Mouse (Mus musculus) embryonic stem cell, embryonic (primary cell): Measurements from ENCODE around the gene Sema4c.

Source experiments
- CTCF ChIA-PET, 4 experiments: fragments of 300-600 bp in 2 of 4; fragments of 350-600 bp in 2 of 4; sonication (Branson Sonifier 250); formaldehyde crosslinking; loops; one replicate each; lab custom pipeline; 2022; ENCODE audit warnings: inconsistent platforms in 2 of 4; lab: Charles Lee
- POLR2A ChIA-PET, 4 experiments: fragments of 300-600 bp in 2 of 4; fragments of 350-600 bp in 2 of 4; sonication (Branson Sonifier 250); formaldehyde crosslinking; loops; one replicate each; lab custom pipeline; 2022; ENCODE audit warnings: antibody characterized with exemption in 4 of 4, inconsistent platforms in 1 of 4; lab: Charles Lee

Gene Sema4c

DNA sequence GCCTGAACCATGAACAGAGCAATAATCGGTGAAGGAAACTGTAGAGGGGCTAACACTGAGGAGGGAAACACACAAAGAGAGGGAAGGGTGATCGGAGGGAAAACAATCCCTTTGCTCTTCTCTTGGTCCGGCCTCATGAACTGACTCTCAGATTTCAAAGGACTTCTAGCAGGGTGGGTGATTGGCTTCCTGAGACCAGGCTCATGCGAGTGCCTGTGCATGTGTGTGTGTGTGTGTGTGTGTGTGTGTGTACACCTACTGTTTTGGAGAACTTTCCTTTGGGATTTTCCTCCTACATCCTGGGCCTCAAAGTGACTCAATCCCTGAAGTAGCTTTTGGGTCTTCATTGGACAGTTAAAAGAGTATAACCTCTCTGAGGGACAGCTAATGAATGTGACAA is 28.1 kb upstream of the Sema4c start:
- ChIA-PET POLR2A (interaction anchor here in 2 of 4 experiments (0.9 to 4.0 kb wide), 3 partner anchors 16 to 43 kb away, joined by 4 to 10 read pairs (median 4); no protein-coding TSS in a partner anchor), CTCF (interaction anchor here in 1 of 4 experiments (0.5 kb wide), 1 partner anchor 32 kb away, joined by 3 read pairs; no protein-coding TSS in a partner anchor)

DNA sequence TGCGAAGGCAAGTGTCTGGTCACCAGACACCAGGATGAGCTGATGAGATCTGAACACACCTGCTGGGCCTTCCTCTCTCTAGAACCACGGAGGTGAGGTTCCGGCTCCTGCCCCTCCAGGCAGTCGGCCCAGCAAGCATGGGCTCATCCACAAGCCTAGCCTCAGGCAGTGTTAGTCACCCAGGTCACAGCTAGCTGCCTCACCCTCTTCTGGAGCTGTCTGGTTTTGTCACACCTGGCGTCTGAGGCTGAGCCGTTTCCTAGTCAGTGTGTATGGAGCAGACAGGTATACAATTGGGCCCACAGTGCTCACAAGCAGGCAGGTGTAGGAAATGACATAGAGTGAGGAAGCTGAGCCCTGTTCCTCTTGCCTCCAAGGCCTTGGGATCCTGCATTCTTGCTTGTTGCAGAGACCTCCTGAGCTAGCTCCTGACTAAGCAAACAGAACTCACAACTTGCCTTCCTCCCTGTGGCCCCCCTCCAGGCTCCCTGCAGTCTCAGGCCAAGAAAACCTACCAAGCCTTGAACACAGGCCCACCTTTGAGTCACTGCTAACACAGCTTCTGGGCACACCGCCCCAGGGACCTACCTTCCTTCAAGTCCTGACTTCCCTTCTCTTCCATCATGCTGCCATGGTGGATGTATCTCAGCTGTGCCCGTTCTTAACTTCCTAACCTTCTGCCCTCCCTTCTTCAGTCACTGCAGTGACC is 25.4 kb upstream of the Sema4c start:
- ChIA-PET CTCF (interaction anchor here in 3 of 4 experiments (0.7 to 2.1 kb wide), 5 partner anchors 32 to 163 kb away, joined by 3 to 6 read pairs (median 4); partner anchors contain the start of gene Ankrd39 (in 2 of the 3)), POLR2A (interaction anchor here in 3 of 4 experiments (0.6 to 3.3 kb wide), 19 partner anchors 9 to 368 kb away, joined by 3 to 10 read pairs (median 3); partner anchors contain the start of genes Ankrd39 (in 1 of the 3) and Sema4c (in 1 of the 3))

DNA sequence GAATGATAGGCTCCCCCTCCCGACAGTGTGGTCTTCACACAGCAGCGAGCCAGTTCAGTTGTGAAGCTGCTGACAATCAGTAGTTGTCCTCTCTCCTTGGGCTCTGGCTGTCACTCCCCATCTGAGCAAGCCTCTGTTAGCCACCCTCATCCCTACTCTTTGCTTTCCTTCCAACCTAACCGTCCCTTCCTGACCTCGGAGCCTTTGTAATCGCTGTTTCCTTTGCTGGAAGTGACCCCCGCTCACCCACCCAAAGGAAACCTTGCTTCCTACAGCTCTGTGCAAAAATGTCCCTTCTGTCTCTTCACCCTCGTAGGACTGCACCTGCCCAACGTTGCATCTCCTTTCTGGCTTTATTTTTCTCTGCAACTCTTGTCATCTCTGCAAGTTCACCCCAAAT is 24.1 kb upstream of the Sema4c start:
- CTCF ChIA-PET, result no interaction called here
- POLR2A ChIA-PET, result interaction anchor here in 2 of 4 experiments (2.7 to 3.3 kb wide), 2 partner anchors 13 kb away, joined by 10 to 18 read pairs; no protein-coding TSS in a partner anchor

DNA sequence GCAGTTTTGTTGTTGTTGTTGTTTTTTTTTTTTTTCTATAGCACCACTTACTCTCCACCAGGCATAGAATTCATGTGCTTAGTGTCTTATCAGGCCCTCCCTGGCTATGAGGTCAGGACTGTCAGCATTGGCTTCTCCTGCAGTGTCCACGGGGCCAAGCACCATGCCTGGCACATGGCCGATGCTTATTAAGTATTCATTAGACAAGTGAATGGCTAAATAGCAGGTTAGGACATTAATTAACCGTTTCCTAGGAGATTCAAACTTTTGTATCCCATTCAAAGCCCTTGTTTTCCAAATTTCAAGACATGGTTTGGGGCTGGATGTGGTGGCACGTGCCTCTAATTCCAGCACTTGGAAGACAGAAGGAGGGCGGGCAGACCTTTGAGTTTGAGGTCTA is 23.1 kb upstream of the Sema4c start:
- ChIA-PET POLR2A (interaction anchor here in 2 of 4 experiments (0.6 to 3.3 kb wide), 5 partner anchors 12 to 72 kb away, joined by 3 to 18 read pairs (median 8); partner anchors contain the start of gene Sema4c (in 1 of the 2)), CTCF (interaction anchor here in 1 of 4 experiments (1.3 kb wide), 1 partner anchor 34 kb away, joined by 4 read pairs; the partner anchor contains the start of gene Ankrd39)

DNA sequence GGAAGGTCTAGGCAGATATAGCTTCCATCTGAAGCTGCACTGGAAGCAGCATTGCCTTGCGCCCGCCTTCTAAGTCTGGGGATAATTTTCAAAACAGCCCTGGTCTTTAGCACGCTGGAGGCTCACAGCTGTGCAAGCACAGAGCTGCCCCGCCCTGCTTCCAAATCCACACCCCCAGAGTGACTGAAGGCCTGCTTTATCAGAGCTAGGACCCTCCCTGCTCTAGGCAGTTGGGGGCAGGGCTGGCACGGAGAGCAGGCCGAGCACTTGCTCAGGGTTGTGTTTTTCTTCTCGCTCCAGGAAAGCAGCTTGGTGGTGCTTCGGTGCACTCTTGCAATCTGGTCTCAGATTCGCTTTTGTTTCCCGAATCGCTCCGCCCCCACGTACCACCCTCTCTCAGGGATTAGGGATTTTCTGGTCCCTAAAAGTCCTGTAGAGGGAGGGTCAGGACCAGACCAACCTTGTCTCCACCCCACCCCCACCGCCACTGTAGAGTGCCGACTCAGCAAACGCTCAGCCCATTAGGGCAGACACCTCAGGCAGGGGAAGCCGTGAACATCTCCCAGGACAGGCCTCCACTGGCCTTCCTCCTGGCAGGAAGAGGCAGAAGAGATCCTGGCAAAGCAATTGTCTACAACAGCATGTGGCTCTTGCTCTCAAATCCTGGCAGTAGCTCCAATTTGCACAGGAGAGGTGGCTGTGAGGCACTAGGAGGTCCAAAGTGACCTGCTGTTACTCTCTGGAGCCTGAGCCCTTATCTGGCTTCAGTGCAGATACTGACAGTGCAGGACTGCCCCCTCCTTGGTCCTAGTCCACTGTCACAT is 22.4 kb upstream of the Sema4c start:
- CTCF ChIA-PET, result interaction anchor here (0.5 to 1.4 kb wide), 14 partner anchors 10 to 572 kb away, joined by 3 to 15 read pairs (median 4); partner anchors contain the start of genes Ankrd39 (in 3 of the 4) and Sema4c (in 2 of the 4)
- POLR2A ChIA-PET, result interaction anchor here in 3 of 4 experiments (0.7 to 3.8 kb wide), 21 partner anchors 8 to 347 kb away, joined by 3 to 34 read pairs (median 4); partner anchors contain the start of genes Ankrd39 (in 2 of the 3), Sema4c (in 2 of the 3) and Arid5a (in 1 of the 3)

DNA sequence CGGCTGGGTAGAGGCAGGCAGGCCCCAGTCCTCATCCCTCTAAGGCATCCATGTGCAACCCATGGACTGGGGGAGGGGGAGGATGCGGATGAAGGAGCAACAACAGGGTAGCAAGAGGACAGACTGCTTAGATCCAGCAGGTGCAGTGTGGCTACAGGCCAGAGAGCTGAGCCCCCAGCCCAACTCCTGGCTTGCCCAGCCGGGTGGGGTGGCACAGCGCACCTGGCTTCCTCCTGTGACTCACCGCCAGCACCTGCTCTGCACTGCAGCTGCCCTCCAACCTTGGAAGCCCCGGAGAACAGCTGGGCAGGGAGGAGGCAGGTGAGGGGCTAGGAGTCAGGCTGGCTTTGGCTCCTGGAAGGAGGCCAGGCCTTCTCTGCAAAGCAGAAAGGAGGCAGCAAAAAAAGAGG is 21.8 kb upstream of the Sema4c start:
- ChIA-PET CTCF (interaction anchor here (0.5 to 1.4 kb wide), 13 partner anchors 10 to 228 kb away, joined by 3 to 15 read pairs (median 4); partner anchors contain the start of genes Ankrd39 (in 3 of the 4) and Sema4c (in 2 of the 4)), POLR2A (interaction anchor here in 3 of 4 experiments (0.7 to 3.8 kb wide), 21 partner anchors 9 to 348 kb away, joined by 3 to 34 read pairs (median 4); partner anchors contain the start of genes Ankrd39 (in 2 of the 3), Sema4c (in 2 of the 3) and Arid5a (in 1 of the 3))

DNA sequence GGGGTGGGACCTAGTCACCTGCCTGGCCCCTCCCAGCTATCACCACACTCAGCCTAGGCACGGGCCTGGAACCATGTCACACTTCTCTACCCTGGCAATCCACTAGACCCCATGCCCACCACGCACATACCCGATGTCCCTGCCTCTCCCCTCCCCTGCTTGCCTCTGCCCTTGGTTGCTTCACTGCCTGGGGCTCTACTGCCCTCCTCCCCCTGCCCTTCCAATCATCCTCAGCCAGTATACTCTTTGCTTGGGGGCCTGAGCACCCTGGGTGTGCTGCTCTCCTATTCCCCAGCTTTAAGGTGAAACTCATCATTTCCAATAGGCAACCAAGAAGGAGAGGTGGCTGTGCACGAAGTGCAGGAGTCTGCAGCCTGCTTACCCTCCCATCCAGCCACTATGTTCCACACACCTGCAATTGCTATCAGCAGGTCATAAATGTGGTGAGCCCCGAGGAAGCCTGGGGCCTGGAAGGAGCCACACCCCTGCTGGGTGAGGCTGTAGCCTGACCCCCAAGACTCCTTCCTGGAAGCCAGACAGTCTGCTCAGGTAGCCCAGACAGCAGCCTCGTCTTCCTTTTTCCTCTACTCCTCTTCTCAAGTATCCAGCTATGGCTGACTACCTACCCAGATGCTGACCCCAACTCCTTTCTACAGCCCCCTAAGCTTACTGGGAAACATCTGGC is 19.0 kb upstream of the Sema4c start:
- ChIA-PET CTCF (interaction anchor here in 2 of 4 experiments (0.6 to 1.4 kb wide), 2 partner anchors 29 to 30 kb away, joined by 3 to 7 read pairs; partner anchors contain the start of gene Ankrd39 (in 1 of the 2)), POLR2A (interaction anchor here in 3 of 4 experiments (0.6 to 3.8 kb wide), 8 partner anchors 8 to 31 kb away, joined by 3 to 34 read pairs (median 8); partner anchors contain the start of genes Ankrd39 (in 1 of the 3) and Sema4c (in 1 of the 3))

DNA sequence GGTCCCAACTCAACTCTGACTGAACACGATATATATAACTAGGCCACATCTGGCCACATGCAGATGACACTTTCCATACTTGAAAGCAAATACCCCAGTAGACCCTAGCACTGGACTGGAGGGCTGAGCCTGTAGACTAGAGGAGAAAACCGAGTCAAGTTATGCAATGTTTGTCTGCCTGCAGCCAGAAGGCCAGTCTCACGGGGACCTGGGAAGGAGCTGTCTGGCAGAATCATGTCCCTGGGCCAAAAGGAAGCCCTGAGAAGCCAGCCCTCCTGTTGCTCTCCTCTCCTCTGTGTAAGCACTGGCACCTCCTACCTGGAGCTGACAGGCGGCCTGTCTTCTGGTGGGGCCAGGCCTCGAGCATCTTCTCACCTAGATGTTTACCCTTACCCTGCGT is 17.2 kb upstream of the Sema4c start:
- ChIA-PET POLR2A (interaction anchor here in 1 of 4 experiments (1.1 to 2.9 kb wide), 3 partner anchors 12 to 28 kb away, joined by 3 to 13 read pairs (median 8); partner anchors contain the start of genes Ankrd39 and Sema4c), CTCF (interaction anchor here (0.5 to 1.5 kb wide), 4 partner anchors 19 to 753 kb away, joined by 3 to 7 read pairs (median 4); partner anchors contain the start of gene Ankrd39 (in 1 of the 4))

DNA sequence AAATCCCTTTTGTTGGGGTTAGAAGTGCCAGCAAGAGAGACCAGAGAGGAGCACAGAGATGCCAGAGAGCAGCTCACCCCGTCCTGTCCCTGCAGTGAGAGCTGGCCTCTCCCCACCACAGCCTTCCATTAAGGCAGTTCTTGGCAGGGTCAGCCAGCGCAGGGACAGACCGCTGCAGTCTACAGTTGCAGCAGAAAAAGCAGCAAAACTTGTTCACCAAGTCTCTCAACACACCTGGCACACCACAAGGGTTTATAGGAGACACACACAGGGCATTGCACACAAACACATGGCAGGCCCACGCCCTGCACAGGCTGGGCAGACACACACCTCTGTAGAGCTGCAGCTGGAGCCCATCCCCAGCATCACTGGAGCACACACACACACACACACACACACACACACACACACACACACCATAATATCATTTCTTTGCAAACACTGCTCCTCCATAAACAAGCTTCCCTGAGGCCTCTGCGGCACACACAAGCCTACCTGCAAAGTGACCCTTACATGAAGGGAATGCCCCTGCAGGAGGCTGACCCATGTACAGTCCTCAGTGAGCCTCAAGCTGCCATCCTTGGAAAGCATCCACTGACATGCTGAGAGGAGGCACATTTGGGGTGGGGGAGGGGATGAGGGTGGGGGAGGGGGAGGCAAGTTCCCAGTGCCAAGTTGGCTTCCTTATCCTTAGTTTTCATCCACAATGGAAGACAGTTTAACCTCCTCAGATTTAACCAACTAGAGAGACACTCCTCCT is 16.2 kb upstream of the Sema4c start:
- CTCF ChIA-PET, result interaction anchor here in 2 of 4 experiments (0.6 to 1.0 kb wide), 5 partner anchors 14 to 198 kb away, joined by 3 to 9 read pairs (median 3); partner anchors contain the start of gene Ankrd39 (in 1 of the 2)

DNA sequence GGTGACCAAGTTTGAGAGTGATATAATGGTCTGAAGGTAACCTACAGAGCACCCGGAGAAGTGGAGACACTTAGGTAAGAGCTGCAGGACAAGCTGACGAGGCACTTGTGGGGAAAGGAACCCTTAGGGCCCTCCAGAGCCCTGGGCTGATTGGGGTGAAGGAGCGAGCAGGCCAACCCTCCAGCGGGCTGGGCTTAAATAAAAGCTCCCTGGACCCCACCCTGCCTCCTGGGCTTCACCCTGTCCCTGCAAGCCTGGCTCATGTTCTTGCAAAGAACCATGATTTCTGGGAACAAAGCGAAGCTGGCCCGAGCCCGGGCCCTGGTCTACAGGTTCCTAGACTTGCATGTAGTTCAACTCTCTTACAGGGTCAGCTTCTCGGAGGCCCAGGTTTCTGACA is 15.4 kb upstream of the Sema4c start:
- POLR2A ChIA-PET, result interaction anchor here in 2 of 4 experiments (0.5 to 1.3 kb wide), 4 partner anchors 10 to 95 kb away, joined by 3 to 4 read pairs (median 4); partner anchors contain the start of gene Sema4c (in 1 of the 2)
- CTCF ChIA-PET, result interaction anchor here in 2 of 4 experiments (0.6 to 1.8 kb wide), 3 partner anchors 15 to 26 kb away, joined by 3 to 5 read pairs (median 3); partner anchors contain the start of gene Ankrd39 (in 2 of the 2)

More for the DNA sequence above, 16.2 kb upstream of the Sema4c start:
- POLR2A ChIA-PET, result interaction anchor here in 3 of 4 experiments (0.5 to 2.9 kb wide), 8 partner anchors 9 to 103 kb away, joined by 3 to 13 read pairs (median 3); partner anchors contain the start of gene Sema4c (in 1 of the 3)

DNA sequence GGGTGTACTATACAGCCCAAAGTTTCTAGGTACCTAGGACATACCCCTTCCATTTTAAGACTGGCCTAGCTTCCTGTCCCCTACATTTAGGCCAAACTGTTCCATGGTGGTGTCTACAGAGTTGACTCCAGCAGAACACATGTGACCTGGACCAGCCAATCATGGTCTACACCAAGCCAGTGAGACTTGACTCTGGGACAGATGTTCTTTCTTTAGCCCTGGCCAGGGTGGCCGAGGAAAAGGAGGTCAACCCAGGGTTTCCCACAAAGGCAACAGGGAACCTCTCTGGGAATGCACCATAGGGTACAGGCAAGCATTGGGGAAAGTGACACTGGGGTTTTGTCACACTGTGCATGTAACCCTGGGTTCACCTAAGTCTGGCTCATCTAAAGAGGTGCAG is 14.6 kb upstream of the Sema4c start:
- ChIA-PET POLR2A (interaction anchor here in 1 of 4 experiments (0.6 to 7.3 kb wide), 2 partner anchors 14 to 26 kb away, joined by 4 to 57 read pairs; partner anchors contain the start of genes Ankrd39 and Sema4c), CTCF (interaction anchor here in 2 of 4 experiments (0.5 to 1.8 kb wide), 2 partner anchors 25 to 667 kb away, joined by 5 read pairs; partner anchors contain the start of gene Ankrd39 (in 1 of the 2))

DNA sequence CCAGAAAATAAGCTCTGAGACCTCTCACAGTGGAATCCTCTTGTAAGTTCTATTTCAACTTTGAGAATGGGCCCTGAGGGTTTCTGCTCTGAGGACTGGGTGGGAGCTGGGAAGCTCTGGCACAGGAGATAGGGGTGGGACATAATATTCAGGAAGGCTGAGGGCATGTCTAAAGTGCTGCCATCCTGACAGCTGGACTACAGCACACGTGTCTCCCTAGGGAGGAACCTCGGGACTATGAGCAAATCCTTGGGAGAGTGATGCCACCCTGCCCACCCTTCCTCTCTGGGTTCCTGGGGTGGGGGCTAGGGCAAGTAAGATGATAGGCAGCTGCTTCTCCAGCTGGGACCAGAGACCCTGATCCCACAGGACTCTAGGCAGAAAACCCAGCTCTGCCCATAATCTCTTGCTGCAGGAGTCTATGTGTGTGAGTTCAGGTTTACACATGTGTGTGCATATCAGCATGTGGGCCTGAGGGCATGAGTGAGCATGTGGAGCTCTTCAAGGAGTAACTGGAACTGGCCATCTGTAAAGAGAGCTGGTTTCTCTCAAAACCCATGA is 14.1 kb upstream of the Sema4c start:
- ChIA-PET POLR2A (interaction anchor here in 2 of 4 experiments (0.6 to 7.3 kb wide), 6 partner anchors 7 to 110 kb away, joined by 3 to 57 read pairs (median 7); partner anchors contain the start of genes Ankrd39 (in 1 of the 2), Fam178b (in 1 of the 2) and Sema4c (in 1 of the 2)), CTCF (interaction anchor here in 3 of 4 experiments (0.5 to 1.8 kb wide), 4 partner anchors 25 to 668 kb away, joined by 3 to 5 read pairs (median 5); partner anchors contain the start of genes Ankrd23 (in 1 of the 3) and Ankrd39 (in 1 of the 3))

DNA sequence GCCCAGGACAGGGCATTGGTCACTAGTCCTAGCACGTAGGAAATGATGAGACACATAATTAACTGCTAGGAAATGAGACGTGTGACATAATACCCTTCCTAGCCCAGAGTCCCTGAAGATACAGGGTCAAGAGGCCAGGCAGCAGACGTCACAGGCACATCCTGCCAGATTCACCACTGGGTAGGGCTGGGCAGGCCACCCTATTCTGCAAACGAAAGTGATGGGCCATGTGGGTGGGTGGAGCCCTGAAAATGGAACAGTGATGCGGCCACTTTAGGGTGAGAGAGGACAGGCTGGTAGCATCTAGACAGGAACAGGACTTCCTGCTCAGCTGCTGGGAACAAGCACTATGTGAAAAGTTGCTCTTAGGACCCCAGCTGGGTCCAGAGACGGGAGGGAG is 13.5 kb upstream of the Sema4c start:
- CTCF ChIA-PET, result interaction anchor here in 2 of 4 experiments (0.6 to 1.9 kb wide), 2 partner anchors 24 to 44 kb away, joined by 5 to 6 read pairs; partner anchors contain the start of gene Ankrd39 (in 1 of the 2)
- POLR2A ChIA-PET, result interaction anchor here in 2 of 4 experiments (0.9 to 7.3 kb wide), 9 partner anchors 7 to 123 kb away, joined by 3 to 57 read pairs (median 10); partner anchors contain the start of genes Sema4c (in 2 of the 2) and Fam178b (in 1 of the 2)

DNA sequence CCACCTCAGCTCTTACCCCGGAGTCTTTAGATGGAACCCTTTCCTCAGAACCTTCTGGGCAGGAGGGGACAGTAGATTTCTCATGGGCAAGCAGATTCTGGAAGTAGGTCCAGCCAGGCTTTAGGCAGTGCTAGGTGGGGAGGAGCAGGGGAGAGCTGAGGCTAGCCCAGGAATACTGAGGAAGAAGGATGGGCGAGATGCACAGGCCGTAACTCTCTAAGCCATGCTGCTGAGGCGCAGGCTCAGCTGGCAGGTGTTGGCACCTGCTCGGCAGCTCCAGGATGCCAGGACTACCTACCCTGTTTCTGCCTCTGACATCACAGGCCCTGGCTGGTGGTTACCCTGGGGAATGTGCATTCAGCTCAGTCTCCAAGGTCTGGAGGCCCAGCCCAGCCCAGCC is 12.2 kb upstream of the Sema4c start:
- ChIA-PET CTCF (interaction anchor here in 2 of 4 experiments (0.6 to 3.4 kb wide), 6 partner anchors 10 to 114 kb away, joined by 3 to 28 read pairs (median 4); partner anchors contain the start of gene Ankrd39 (in 2 of the 2)), POLR2A (interaction anchor here (0.6 to 7.3 kb wide), 20 partner anchors 9 to 247 kb away, joined by 3 to 57 read pairs (median 4); partner anchors contain the start of genes Sema4c (in 2 of the 4) and Ankrd39 (in 1 of the 4))
